ENCODE assay signal across 31 mouse cellular contexts in genomic region chr11:98696454-98697216, GRCm38 (mm10). TPM values are rescaled to one million over a fixed set of nuclear protein-coding genes. Genes with fewer than 3 reads are reported as not detected.
A peak's percentile ranks its signal among the peaks of the same experiment; 100 is the strongest.
DNase-seq lines count a peak whose midpoint lies in the region; ATAC-seq lines count a peak whose summit lies in the region.
"Had no signal": no experiment of that assay in that cellular context is flagged by ENCODE, and none has a peak within 500 bp of the region (broad histone marks: within the 10 kb centered on the region; RNA-seq: fewer than 3 reads in every experiment).

No protein-coding gene starts in this region.

- no peak for DNase-seq in embryonic facial prominence, embryonic 10.5 days (ENCODE audit: low spot score)
- peak; percentile 37 for DNase-seq in heart, postnatal 4 days
- DNase-seq in heart, adult 11 months, result no peak
- DNase-seq in kidney, postnatal 25 days, result peak; percentile 35 to 66
- no peak for DNase-seq in kidney, adult 8-10 months
- DNase-seq in fat pad, adult 2 months (ENCODE audit: extremely low read depth, low read depth, low spot score), result peak; percentile 64
- no peak for DNase-seq in spleen, adult 12 weeks (ENCODE audit: low spot score)
- DNase-seq: cerebellum, adult 2 months; heart, postnatal 14 days; liver, postnatal 0 days; lung, postnatal 10 days; retina, postnatal 1 day; thymus, postnatal 14 days had no signal

- 87% methylated on average over 14 of the region's 14 CpGs for WGBS in embryonic facial prominence, embryonic 12.5 days
- WGBS in embryonic facial prominence, embryonic 10.5 days, result 89% methylated on average over 14 of the region's 14 CpGs

- H3K36me3 ChIP-seq in embryonic facial prominence, embryonic 12.5 days, result peaks cover 49% of the 10 kb centered on the region
- H3K36me3 ChIP-seq in embryonic facial prominence, embryonic 10.5 days (replicated peaks), result peaks cover 57% of the 10 kb centered on the region

- H3K27me3 ChIP-seq in embryonic facial prominence, embryonic 12.5 days, result no peaks in the 10 kb centered on the region
- peaks cover 6% of the 10 kb centered on the region; the same call in 1 of the 2 replicates for H3K27me3 ChIP-seq in embryonic facial prominence, embryonic 10.5 days (replicated peaks; ENCODE audit: low read depth, poor library complexity, severe bottlenecking)
- H3K27me3 ChIP-seq: forebrain, embryonic 15.5 days; midbrain, embryonic 15.5 days had no signal

- peak overlapping the region; percentile 43; the same call in 1 of the 2 replicates for H3K27ac ChIP-seq in embryonic facial prominence, embryonic 12.5 days
- H3K27ac ChIP-seq in embryonic facial prominence, embryonic 10.5 days (replicated peaks), result no peak overlapping the region
- H3K27ac ChIP-seq: forebrain, embryonic 15.5 days; hindbrain, embryonic 14.5 days; layer of hippocampus, adult 2 months; limb, embryonic 10.5 days; midbrain, embryonic 15.5 days had no signal

- H3K9ac ChIP-seq in embryonic facial prominence, embryonic 12.5 days, result no peak overlapping the region
- H3K9ac ChIP-seq: forebrain, embryonic 15.5 days; hindbrain, embryonic 14.5 days; liver, postnatal 0 days; midbrain, embryonic 15.5 days had no signal

- no peaks in the 10 kb centered on the region for H3K9me3 ChIP-seq in embryonic facial prominence, embryonic 12.5 days
- H3K9me3 ChIP-seq in embryonic facial prominence, embryonic 10.5 days, result no peaks in the 10 kb centered on the region
- H3K9me3 ChIP-seq: forebrain, embryonic 15.5 days; G1E; limb, embryonic 10.5 days; midbrain, embryonic 15.5 days had no signal

- ATAC-seq in embryonic facial prominence, embryonic 12.5 days (ENCODE audit: insufficient number of reproducible peaks, insufficient read depth, low FRiP score, low TSS enrichment), result no peak
- ATAC-seq: CD4-positive, CD25-positive, alpha-beta regulatory T cell, adult 4 months; forebrain, embryonic 15.5 days; liver, postnatal 0 days; midbrain, embryonic 15.5 days had no signal

- no peak overlapping the region for H3K4me3 ChIP-seq in embryonic facial prominence, embryonic 12.5 days
- H3K4me3 ChIP-seq in embryonic facial prominence, embryonic 10.5 days, result no peak overlapping the region
- H3K4me3 ChIP-seq: forebrain, embryonic 15.5 days; layer of hippocampus, adult 2 months; limb, embryonic 10.5 days; midbrain, embryonic 15.5 days had no signal

- H3K4me2 ChIP-seq in embryonic facial prominence, embryonic 12.5 days (replicated peaks), result no peak overlapping the region
- H3K4me2 ChIP-seq: forebrain, embryonic 15.5 days; hindbrain, embryonic 14.5 days; midbrain, embryonic 15.5 days had no signal

- peaks cover 5% of the 10 kb centered on the region; the same call in 1 of the 2 replicates for H3K4me1 ChIP-seq in embryonic facial prominence, embryonic 12.5 days
- H3K4me1 ChIP-seq in embryonic facial prominence, embryonic 10.5 days, result peaks cover 11% of the 10 kb centered on the region
- H3K4me1 ChIP-seq: forebrain, embryonic 15.5 days; midbrain, embryonic 15.5 days had no signal

RNA-seq across cellular contexts. Expression of gene Csf3, which starts 4.4 kb away (rescaled TPM):
- not detected in 2 replicates for polyA plus RNA-seq in embryonic facial prominence, embryonic 12.5 days (2016; fragmentation: Nextera tagmentation; extraction: Ambion mirVana)
- polyA plus RNA-seq in embryonic facial prominence, embryonic 10.5 days (2016; fragmentation: Nextera tagmentation; extraction: Ambion mirVana), result not detected in 2 replicates
- not detected for total RNA-seq in heart, postnatal 4 days (2021)
- total RNA-seq: adrenal gland, adult 18-20 months; adrenal gland, postnatal 4 days; common myeloid progenitor, adult 5-6 weeks; granulocyte monocyte progenitor cell, adult 5-6 weeks; heart, postnatal 14 days; layer of hippocampus, adult 2 months; left cerebral cortex, adult 18-20 months; liver, adult 2 months; megakaryocyte, adult 5-6 weeks; neutrophil, adult 5-6 weeks had no signal
- polyA plus RNA-seq: CD4-positive, CD25-positive, alpha-beta regulatory T cell, adult 4 months; cerebellum, adult 2 months; embryonic facial prominence, embryonic 11.5 days; forebrain, embryonic 15.5 days; G1E; hindbrain, embryonic 14.5 days; intestine, embryonic 14.5 days; limb, embryonic 10.5 days; liver, postnatal 0 days; midbrain, embryonic 15.5 days had no signal

RNA-seq across cellular contexts. Expression of gene Psmd3, which starts 14.3 kb away (rescaled TPM):
- 246 and 248 TPM in 2 replicates for polyA plus RNA-seq in embryonic facial prominence, embryonic 12.5 days (2016; fragmentation: Nextera tagmentation; extraction: Ambion mirVana)
- polyA plus RNA-seq in embryonic facial prominence, embryonic 10.5 days (2016; fragmentation: Nextera tagmentation; extraction: Ambion mirVana), result 249 and 262 TPM in 2 replicates
- 100 to 1,000 TPM; 138 to 140 TPM for total RNA-seq in heart, postnatal 4 days (2021)

RNA-seq across cellular contexts. Expression of gene Gsdma, which starts 32.5 kb away (rescaled TPM):
- 0.05 TPM in 1 of 2 replicates, not detected in the other for polyA plus RNA-seq in embryonic facial prominence, embryonic 12.5 days (2016; fragmentation: Nextera tagmentation; extraction: Ambion mirVana)
- polyA plus RNA-seq in embryonic facial prominence, embryonic 10.5 days (2016; fragmentation: Nextera tagmentation; extraction: Ambion mirVana), result not detected in 2 replicates
- not detected for total RNA-seq in heart, postnatal 4 days (2021)
- total RNA-seq: adrenal gland, adult 18-20 months; adrenal gland, postnatal 4 days; G1E; granulocyte monocyte progenitor cell, adult 5-6 weeks; heart, postnatal 14 days; layer of hippocampus, adult 2 months; liver, adult 2 months; neutrophil, adult 5-6 weeks had no signal
- polyA plus RNA-seq: forebrain, embryonic 15.5 days; hindbrain, embryonic 14.5 days; intestine, embryonic 14.5 days; liver, adult 2 months; liver, postnatal 0 days; midbrain, embryonic 15.5 days had no signal

RNA-seq across cellular contexts. Expression of gene Med24, which starts 32.6 kb away (rescaled TPM):
- 70.4 and 73.6 TPM in 2 replicates for polyA plus RNA-seq in embryonic facial prominence, embryonic 12.5 days (2016; fragmentation: Nextera tagmentation; extraction: Ambion mirVana)
- polyA plus RNA-seq in embryonic facial prominence, embryonic 10.5 days (2016; fragmentation: Nextera tagmentation; extraction: Ambion mirVana), result 73.9 and 78.1 TPM in 2 replicates
- total RNA-seq in heart, postnatal 4 days (2021), result 10 to 100 TPM; 51.7 to 52.3 TPM

RNA-seq across cellular contexts. Expression of gene Thra, which starts 43.8 kb away (rescaled TPM):
- polyA plus RNA-seq in embryonic facial prominence, embryonic 12.5 days (2016; fragmentation: Nextera tagmentation; extraction: Ambion mirVana), result 29.1 and 34.3 TPM in 2 replicates
- polyA plus RNA-seq in embryonic facial prominence, embryonic 10.5 days (2016; fragmentation: Nextera tagmentation; extraction: Ambion mirVana), result 8.8 and 9.1 TPM in 2 replicates
- total RNA-seq in heart, postnatal 4 days (2021), result 100 to 1,000 TPM; 171 to 183 TPM

Comparison
In these comparisons a context has a peak if more than half of its experiments do, and no peak if none do; other contexts are left out.
1. DNase-seq: peak in heart, postnatal 4 days (single experiment), kidney, postnatal 25 days (2 of 2) and fat pad, adult 2 months (single experiment); none in embryonic facial prominence, embryonic 10.5 days (single experiment), heart, adult 11 months (single experiment), kidney, adult 8-10 months (0 of 2) and spleen, adult 12 weeks (single experiment).